Mouse (Mus musculus): Measurements from ENCODE around the gene Plekhm1. TPM values are rescaled to one million over a fixed set of nuclear protein-coding genes. Genes with fewer than 3 reads are reported as not detected.

Plekhm1 gene
- polyA plus RNA-seq, 1 experiment from 2014 or later = 8.9 TPM

DNA sequence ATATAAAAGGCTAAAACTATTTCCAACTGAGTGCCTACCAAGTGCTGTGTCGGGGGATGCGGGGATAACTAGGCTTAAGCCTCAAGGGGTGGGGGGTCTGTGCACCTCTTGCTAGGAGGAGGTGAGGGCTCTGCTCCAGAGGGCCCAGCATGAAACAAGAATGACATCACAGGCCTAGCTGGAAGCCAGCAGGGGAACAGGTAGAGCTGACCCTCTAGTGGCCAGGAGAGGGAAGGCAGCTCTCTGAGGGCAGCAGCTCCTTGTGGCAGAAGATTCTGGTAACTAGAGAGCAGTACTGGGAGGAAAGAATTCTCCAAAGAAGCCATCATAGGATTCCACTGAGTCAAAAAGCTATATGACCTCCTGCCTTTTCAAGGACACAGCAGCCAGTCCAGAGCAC, 10.3 kb downstream of the Plekhm1 start:
- WGBS = 59% methylated on average over 2 of the region's 2 CpGs
- no peak for ATAC-seq (ENCODE audit: low FRiP score, low TSS enrichment)

GRCm38 (mm10) chr11:103399986-103400385, 12.5 kb downstream of the Plekhm1 start:
- Histone ChIP-seq H3K4me3 (ENCODE audit: low read length) (no peak overlapping the region), H3K9ac (ENCODE audit: low read depth, low read length) (no peak overlapping the region), H3K9me3 (ENCODE audit: control insufficient read depth, low read length) (no peaks in the 10 kb centered on the region), H3K36me3 (ENCODE audit: control insufficient read depth, insufficient read depth, low read length) (peaks cover 22% of the 10 kb centered on the region), H3K27ac (ENCODE audit: low read depth, low read length) (no peak overlapping the region), H3K4me2 (replicated peaks; ENCODE audit: low read depth, low read length) (no peak overlapping the region), H3K4me1 (ENCODE audit: control insufficient read depth, insufficient read depth, low read length) (no peaks in the 10 kb centered on the region), H3K27me3 (ENCODE audit: control insufficient read depth, insufficient read depth, low read length) (no peaks in the 10 kb centered on the region)
- 92% methylated on average over 4 of the region's 4 CpGs for WGBS
- ATAC-seq (ENCODE audit: low FRiP score, low TSS enrichment) = no peak

More for the DNA sequence above, 10.3 kb downstream of the Plekhm1 start:
- Histone ChIP-seq H3K4me3 (ENCODE audit: low read length) (no peak overlapping the region), H3K9ac (ENCODE audit: low read depth, low read length) (no peak overlapping the region), H3K36me3 (ENCODE audit: control insufficient read depth, insufficient read depth, low read length) (0 out of 2 replicates have a peak, but pooled peaks cover 2% of the 10 kb centered on the region), H3K27me3 (ENCODE audit: control insufficient read depth, insufficient read depth, low read length) (no peaks in the 10 kb centered on the region), H3K27ac (ENCODE audit: low read depth, low read length) (no peak overlapping the region), H3K9me3 (ENCODE audit: control insufficient read depth, low read length) (no peaks in the 10 kb centered on the region), H3K4me2 (replicated peaks; ENCODE audit: low read depth, low read length) (no peak overlapping the region), H3K4me1 (ENCODE audit: control insufficient read depth, insufficient read depth, low read length) (no peaks in the 10 kb centered on the region)

- Histone ChIP-seq H3K9ac (ENCODE audit: low read depth, low read length) (no peak overlapping the region), H3K9me3 (ENCODE audit: control insufficient read depth, low read length) (no peaks in the 10 kb centered on the region), H3K27me3 (ENCODE audit: control insufficient read depth, insufficient read depth, low read length) (no peaks in the 10 kb centered on the region), H3K4me2 (replicated peaks; ENCODE audit: low read depth, low read length) (no peak overlapping the region), H3K4me1 (ENCODE audit: control insufficient read depth, insufficient read depth, low read length) (no peaks in the 10 kb centered on the region), H3K36me3 (ENCODE audit: control insufficient read depth, insufficient read depth, low read length) (peaks cover 30% of the 10 kb centered on the region), H3K27ac (ENCODE audit: low read depth, low read length) (no peak overlapping the region), H3K4me3 (ENCODE audit: low read length) (no peak overlapping the region)
- no peak for ATAC-seq (ENCODE audit: low FRiP score, low TSS enrichment)
- WGBS = 86% methylated on average over 3 of the region's 3 CpGs
Observed at GRCm38 (mm10) chr11:103399050-103399449, 13.4 kb downstream of the Plekhm1 start.

GRCm38 (mm10) chr11:103396682-103397081, 15.8 kb downstream of the Plekhm1 start:
- peaks cover 38% of the 10 kb centered on the region for H3K36me3 ChIP-seq (ENCODE audit: control insufficient read depth, insufficient read depth, low read length)
- 92% methylated on average over 4 of the region's 4 CpGs for WGBS

GRCm38 (mm10) chr11:103396236-103396635, 16.3 kb downstream of the Plekhm1 start:
- Histone ChIP-seq H3K9me3 (ENCODE audit: control insufficient read depth, low read length) (no peaks in the 10 kb centered on the region), H3K36me3 (ENCODE audit: control insufficient read depth, insufficient read depth, low read length) (peaks cover 38% of the 10 kb centered on the region), H3K4me1 (ENCODE audit: control insufficient read depth, insufficient read depth, low read length) (no peaks in the 10 kb centered on the region), H3K27me3 (ENCODE audit: control insufficient read depth, insufficient read depth, low read length) (no peaks in the 10 kb centered on the region), H3K4me3 (ENCODE audit: low read length) (no peak overlapping the region), H3K27ac (ENCODE audit: low read depth, low read length) (no peak overlapping the region), H3K4me2 (replicated peaks; ENCODE audit: low read depth, low read length) (no peak overlapping the region), H3K9ac (ENCODE audit: low read depth, low read length) (no peak overlapping the region)
- ATAC-seq (ENCODE audit: low FRiP score, low TSS enrichment) = no peak
- WGBS = 97% methylated on average over 4 of the region's 4 CpGs

More at GRCm38 (mm10) chr11:103396682-103397081, 15.8 kb downstream of the Plekhm1 start:
- no peaks in the 10 kb centered on the region for H3K9me3 ChIP-seq (ENCODE audit: control insufficient read depth, low read length)
- H3K4me1 ChIP-seq (ENCODE audit: control insufficient read depth, insufficient read depth, low read length) = no peaks in the 10 kb centered on the region
- no peak overlapping the region for H3K9ac ChIP-seq (ENCODE audit: low read depth, low read length)
- no peak overlapping the region for H3K4me3 ChIP-seq (ENCODE audit: low read length)
- no peak overlapping the region for H3K27ac ChIP-seq (ENCODE audit: low read depth, low read length)
- no peaks in the 10 kb centered on the region for H3K27me3 ChIP-seq (ENCODE audit: control insufficient read depth, insufficient read depth, low read length)
- no peak overlapping the region for H3K4me2 ChIP-seq (replicated peaks; ENCODE audit: low read depth, low read length)
- ATAC-seq (ENCODE audit: low FRiP score, low TSS enrichment) = no peak

DNA sequence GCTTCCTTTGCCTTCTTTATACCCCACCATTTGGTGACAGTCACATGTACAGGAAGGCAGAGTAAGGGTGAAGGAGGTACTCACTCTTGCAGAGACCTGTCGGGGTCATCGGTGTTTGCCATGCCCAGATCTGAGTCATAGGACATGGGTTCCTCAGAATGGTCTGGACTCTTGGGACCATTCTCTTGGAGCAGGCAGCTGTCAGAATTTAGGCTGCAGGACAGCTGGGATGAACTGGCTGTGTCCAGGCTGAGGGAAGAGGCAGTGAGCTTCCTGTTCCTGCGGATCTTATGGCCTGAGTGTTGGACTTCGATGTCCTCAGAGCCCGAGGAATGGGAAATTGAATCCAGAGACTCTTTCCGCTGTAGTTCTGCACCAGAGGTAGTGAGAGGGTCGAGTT, 17.9 kb downstream of the Plekhm1 start:
- WGBS = 89% methylated on average over 7 of the region's 7 CpGs

DNA sequence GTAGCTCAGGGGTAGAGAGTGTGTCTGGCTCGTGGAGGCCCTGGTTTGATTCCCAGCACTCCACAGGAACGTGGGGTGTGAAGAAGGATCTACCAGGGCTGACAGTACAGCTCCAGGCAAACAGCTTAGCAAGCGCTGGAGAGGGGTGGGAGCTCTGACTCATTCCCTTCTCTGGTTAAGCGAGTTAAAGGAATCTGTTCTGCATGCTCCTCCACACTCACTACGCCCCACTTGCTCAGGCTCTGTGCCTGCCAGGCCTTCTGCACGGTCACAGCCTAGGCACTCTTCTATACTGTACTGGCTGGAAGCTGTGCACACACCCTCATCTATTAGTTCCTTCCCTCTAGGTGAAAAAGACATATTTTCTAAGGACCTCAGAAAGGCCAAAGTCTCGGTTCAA, 18.5 kb downstream of the Plekhm1 start:
- no peaks in the 10 kb centered on the region for H3K4me1 ChIP-seq (ENCODE audit: control insufficient read depth, insufficient read depth, low read length)
- H3K4me3 ChIP-seq (ENCODE audit: low read length) = no peak overlapping the region
- H3K27me3 ChIP-seq (ENCODE audit: control insufficient read depth, insufficient read depth, low read length) = no peaks in the 10 kb centered on the region
- peaks cover 41% of the 10 kb centered on the region for H3K36me3 ChIP-seq (ENCODE audit: control insufficient read depth, insufficient read depth, low read length)
- H3K4me2 ChIP-seq (replicated peaks; ENCODE audit: low read depth, low read length) = no peak overlapping the region
- H3K9ac ChIP-seq (ENCODE audit: low read depth, low read length) = no peak overlapping the region
- H3K27ac ChIP-seq (ENCODE audit: low read depth, low read length) = no peak overlapping the region
- 93% methylated on average over 7 of the region's 7 CpGs for WGBS
- ATAC-seq (ENCODE audit: low FRiP score, low TSS enrichment) = no peak
- no peaks in the 10 kb centered on the region for H3K9me3 ChIP-seq (ENCODE audit: control insufficient read depth, low read length)

More for the DNA sequence above, 17.9 kb downstream of the Plekhm1 start:
- Histone ChIP-seq H3K4me3 (ENCODE audit: low read length) (no peak overlapping the region), H3K9ac (ENCODE audit: low read depth, low read length) (no peak overlapping the region), H3K36me3 (ENCODE audit: control insufficient read depth, insufficient read depth, low read length) (peaks cover 38% of the 10 kb centered on the region), H3K4me2 (replicated peaks; ENCODE audit: low read depth, low read length) (no peak overlapping the region), H3K4me1 (ENCODE audit: control insufficient read depth, insufficient read depth, low read length) (no peaks in the 10 kb centered on the region), H3K27me3 (ENCODE audit: control insufficient read depth, insufficient read depth, low read length) (no peaks in the 10 kb centered on the region), H3K27ac (ENCODE audit: low read depth, low read length) (no peak overlapping the region), H3K9me3 (ENCODE audit: control insufficient read depth, low read length) (no peaks in the 10 kb centered on the region)
- no peak for ATAC-seq (ENCODE audit: low FRiP score, low TSS enrichment)

DNA sequence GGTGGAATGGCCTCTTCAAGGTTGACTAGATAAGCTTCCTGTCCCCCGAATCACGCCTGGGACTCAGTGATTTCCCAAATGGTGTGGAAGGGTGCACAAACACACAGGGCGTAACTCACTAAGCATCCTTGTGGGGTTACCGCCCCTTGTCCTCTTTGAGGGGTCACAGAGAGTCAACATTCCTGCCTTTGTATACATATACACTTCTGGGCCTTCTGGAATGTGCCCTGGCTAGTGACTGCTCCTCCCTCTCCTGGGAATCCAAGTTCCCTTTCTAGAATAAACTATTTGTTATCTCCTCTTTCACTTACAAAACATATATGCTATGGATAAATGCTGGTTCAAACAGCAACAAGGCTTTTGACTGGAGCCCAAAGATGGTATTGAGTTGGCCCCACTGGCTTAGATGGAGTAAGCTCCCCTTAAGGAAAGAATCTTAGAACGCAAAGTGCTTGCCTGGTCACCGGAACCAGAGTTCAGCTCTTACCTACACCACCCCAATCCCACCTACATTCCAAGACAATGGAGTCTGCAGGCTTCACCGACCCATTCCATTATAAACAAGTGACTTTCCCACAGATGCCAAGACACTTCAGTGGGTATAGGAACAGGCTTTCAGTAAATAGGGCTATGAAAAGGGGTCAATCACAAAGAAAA, 24.5 kb downstream of the Plekhm1 start:
- Histone ChIP-seq H3K27me3 (ENCODE audit: control insufficient read depth, insufficient read depth, low read length) (no peaks in the 10 kb centered on the region), H3K9ac (ENCODE audit: low read depth, low read length) (no peak overlapping the region), H3K36me3 (ENCODE audit: control insufficient read depth, insufficient read depth, low read length) (peaks cover 19% of the 10 kb centered on the region), H3K4me3 (ENCODE audit: low read length) (no peak overlapping the region), H3K27ac (ENCODE audit: low read depth, low read length) (no peak overlapping the region), H3K9me3 (ENCODE audit: control insufficient read depth, low read length) (no peaks in the 10 kb centered on the region), H3K4me2 (replicated peaks; ENCODE audit: low read depth, low read length) (no peak overlapping the region), H3K4me1 (ENCODE audit: control insufficient read depth, insufficient read depth, low read length) (peaks cover 4% of the 10 kb centered on the region)
- WGBS = 74% methylated on average over 7 of the region's 7 CpGs
- no peak for ATAC-seq (ENCODE audit: low FRiP score, low TSS enrichment)

- Histone ChIP-seq H3K9ac (ENCODE audit: low read depth, low read length) (no peak overlapping the region), H3K36me3 (ENCODE audit: control insufficient read depth, insufficient read depth, low read length) (peaks cover 14% of the 10 kb centered on the region), H3K4me3 (ENCODE audit: low read length) (no peak overlapping the region), H3K9me3 (ENCODE audit: control insufficient read depth, low read length) (no peaks in the 10 kb centered on the region), H3K27me3 (ENCODE audit: control insufficient read depth, insufficient read depth, low read length) (no peaks in the 10 kb centered on the region), H3K4me2 (replicated peaks; ENCODE audit: low read depth, low read length) (no peak overlapping the region), H3K4me1 (ENCODE audit: control insufficient read depth, insufficient read depth, low read length) (peaks cover 4% of the 10 kb centered on the region), H3K27ac (ENCODE audit: low read depth, low read length) (no peak overlapping the region)
- ATAC-seq (ENCODE audit: low FRiP score, low TSS enrichment) = no peak
- 91% methylated on average over 9 of the region's 9 CpGs for WGBS
Observed at GRCm38 (mm10) chr11:103386827-103387226, 25.7 kb downstream of the Plekhm1 start.
